Mouse (Mus musculus): ENCODE data around the gene Krtap4-7.

- TF ChIP-seq GATA1 (IDR thresholded peaks at IDR 0.05; ENCODE audit: borderline replicate concordance, low read length): no peak
- no peak for TF ChIP-seq FLI1 (IDR thresholded peaks at IDR 0.05; ENCODE audit: low read length)
Measured at GRCm38 (mm10) chr11:99662802-99663201, 18.9 kb upstream of the Krtap4-7 start.
